Mouse (Mus musculus): ENCODE results near the gene Mtrf1.

DNA sequence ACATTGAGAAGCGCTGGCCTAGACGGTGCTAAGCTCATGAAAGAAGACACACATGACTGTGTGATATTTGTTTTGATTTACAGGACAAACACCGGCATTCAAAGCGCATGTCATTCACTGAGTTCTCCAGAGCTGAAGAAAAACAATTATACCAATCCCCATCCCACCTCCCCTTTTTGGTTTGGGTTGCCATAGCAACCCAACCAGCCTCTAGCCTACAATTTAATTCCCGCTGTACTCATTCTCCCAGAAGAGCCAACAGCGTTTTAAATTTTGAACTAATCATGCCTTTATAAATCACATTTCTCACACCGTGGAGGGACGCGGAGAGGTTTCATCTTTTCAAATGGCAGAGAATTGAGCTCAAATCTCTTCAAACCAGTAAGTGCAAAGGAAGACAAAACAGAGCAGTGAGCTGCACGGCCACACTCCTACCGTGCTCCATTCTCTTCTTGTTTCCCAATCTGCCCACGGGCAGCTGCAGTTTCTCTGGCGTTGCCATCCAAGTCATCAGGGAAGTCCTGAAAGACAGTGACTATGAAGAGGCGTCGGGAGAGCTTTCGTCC is 47.6 kb downstream of the Mtrf1 start:
- TF ChIP-seq CTCF (IDR thresholded peaks at IDR 0.05; ENCODE audit: low read depth, low read length): no peak
- TF ChIP-seq POLR2A (IDR thresholded peaks at IDR 0.05; ENCODE audit: extremely low read depth, insufficient read depth, low read length): no peak
